Mouse (Mus musculus): ENCODE measurements around the gene Prmt1. TPM values are rescaled to one million over a fixed set of nuclear protein-coding genes. Genes with fewer than 3 reads are reported as not detected.
"Not testable (repeated sequence)": the region's sequence is repeated elsewhere in the genome, so short reads cannot be mapped to it uniquely, and the experiment has no call there.

Gene Prmt1
- 214 and 220 TPM in 2 replicates for polyA plus RNA-seq (2015; fragmentation: Nextera tagmentation; extraction: Ambion mirVana)

DNA sequence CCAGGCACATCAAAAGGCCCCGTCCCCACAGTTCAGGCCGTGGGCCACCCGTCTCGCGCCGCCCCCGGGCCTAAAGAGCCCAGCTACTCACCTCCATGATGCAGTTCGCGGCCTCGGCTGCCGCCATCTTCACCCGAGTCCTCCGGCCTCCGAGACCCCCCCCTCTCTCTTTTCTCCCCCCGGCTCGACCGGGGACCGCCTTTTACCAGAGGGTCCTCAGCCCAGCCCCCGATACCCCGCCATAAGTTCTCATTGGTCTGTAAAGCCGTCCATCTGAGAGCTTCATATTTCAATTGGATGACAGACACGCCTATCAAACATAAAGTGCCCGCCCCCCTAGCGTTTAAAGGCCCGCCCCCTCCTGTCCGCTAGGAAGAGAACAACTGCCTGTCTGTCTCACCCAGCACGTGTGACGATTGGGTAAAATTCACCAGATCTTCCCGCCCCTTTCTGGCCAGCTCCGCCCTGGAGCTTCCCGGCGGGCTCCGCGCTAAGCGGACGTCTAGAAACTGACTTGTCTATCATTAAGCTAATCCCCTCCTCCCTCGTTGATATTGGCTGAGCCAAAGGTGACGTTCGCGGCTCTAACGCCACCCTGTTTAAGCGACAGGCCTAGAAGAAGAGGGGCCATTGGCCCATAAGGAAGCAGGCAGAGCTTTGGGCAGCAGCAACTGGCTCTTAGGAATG, at the start of gene Prmt1:
Gene Prmt1, minus strand, starts transcription at position 377 of the 687 bp plus-strand sequence.
- peak within 1 kb of the TSS; percentile 82 for H3K4me3 ChIP-seq (replicated peaks)
- peak; percentile 99 for DNase-seq
- H3K4me1 ChIP-seq (replicated peaks) = peaks cover 51% of the 10 kb centered on the region
- H3K27ac ChIP-seq = peak within 1 kb of the TSS; percentile 88
- H3K27me3 ChIP-seq = no peaks in the 10 kb centered on the region
- H3K9ac ChIP-seq = peak within 1 kb of the TSS; percentile 93
- H3K9me3 ChIP-seq (replicated peaks) = no peaks in the 10 kb centered on the region
- peaks cover 37% of the 10 kb centered on the region for H3K36me3 ChIP-seq
- ATAC-seq (ENCODE audit: low read depth) = peak; percentile 95
- peak within 1 kb of the TSS; percentile 95 for H3K4me2 ChIP-seq
- WGBS (ENCODE audit: insufficient replicate concordance) = under 1% methylated on average over 41 of the region's 42 CpGs

DNA sequence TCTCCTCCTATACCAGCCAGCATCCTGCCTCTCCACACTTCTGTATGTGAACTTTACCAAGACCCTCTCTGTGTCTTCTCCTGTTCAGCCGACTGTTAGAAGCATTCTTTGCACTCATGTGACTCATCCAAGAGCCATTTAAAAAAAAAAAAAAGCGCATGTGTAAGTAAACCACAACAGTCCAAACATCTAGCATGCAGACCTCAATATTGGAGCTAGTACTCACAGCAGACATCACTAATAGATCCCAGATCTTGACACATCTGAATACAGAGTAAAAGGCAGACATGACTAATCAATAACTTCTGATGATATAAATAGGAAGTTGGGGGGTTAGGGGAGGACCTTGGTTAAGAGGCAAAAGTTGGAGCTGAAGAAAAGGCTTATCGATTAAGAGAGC, 49.3 kb upstream of the Prmt1 start:
- DNase-seq (no peak), ATAC-seq (ENCODE audit: low read depth) (no peak)
- peaks cover 95% of the 10 kb centered on the region for H3K36me3 ChIP-seq
- no peak overlapping the region for H3K27ac ChIP-seq
- H3K4me1 ChIP-seq (replicated peaks) = peaks cover 4% of the 10 kb centered on the region; the same call in 1 of the 2 replicates
- no peak overlapping the region for H3K4me3 ChIP-seq (replicated peaks)
- no peak overlapping the region for H3K4me2 ChIP-seq
- 77% methylated on average over 3 of the region's 3 CpGs for WGBS (ENCODE audit: insufficient replicate concordance)
- no peak overlapping the region for H3K9ac ChIP-seq
- H3K9me3 ChIP-seq (replicated peaks) = no peaks in the 10 kb centered on the region
- no peaks in the 10 kb centered on the region for H3K27me3 ChIP-seq

DNA sequence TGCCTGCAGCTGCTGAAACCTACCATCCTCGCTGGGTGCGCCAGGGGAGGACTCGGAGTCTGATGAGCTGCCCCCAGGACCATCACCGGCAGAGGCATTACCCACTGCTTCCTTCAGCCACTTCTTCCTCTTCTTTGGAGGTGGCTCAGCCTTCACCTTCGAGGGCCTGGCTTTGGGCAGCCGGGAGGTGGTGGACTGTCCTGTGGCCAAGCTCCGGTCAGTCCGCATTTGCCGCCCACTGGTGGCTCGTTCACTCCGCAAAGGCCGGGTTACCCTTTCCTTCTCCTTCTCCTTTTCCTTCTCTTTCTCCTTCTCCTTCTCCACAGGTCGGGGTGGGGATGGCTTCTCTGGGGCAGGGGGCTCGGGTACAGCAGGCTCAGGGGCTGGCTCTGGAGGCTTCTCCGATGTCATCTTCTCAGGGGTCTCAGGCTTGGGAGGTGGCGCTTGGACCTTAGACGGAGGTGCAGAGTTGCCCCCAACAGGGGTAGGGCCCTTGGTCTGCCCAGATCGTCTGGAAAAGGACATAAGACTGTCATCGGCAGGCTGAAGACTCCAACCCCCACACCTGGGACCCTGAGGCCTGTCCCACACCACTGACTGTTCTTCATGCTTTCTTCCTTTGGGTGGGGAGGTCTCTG, 47.5 kb upstream of the Prmt1 start:
- Histone ChIP-seq H3K27ac (no peak overlapping the region), H3K27me3 (no peaks in the 10 kb centered on the region), H3K4me1 (replicated peaks) (peaks cover 4% of the 10 kb centered on the region; the same call in 1 of the 2 replicates), H3K9ac (no peak overlapping the region), H3K36me3 (peaks cover 95% of the 10 kb centered on the region), H3K4me3 (replicated peaks) (no peak overlapping the region), H3K9me3 (replicated peaks) (no peaks in the 10 kb centered on the region), H3K4me2 (no peak overlapping the region)
- ATAC-seq (ENCODE audit: low read depth) (no peak), DNase-seq (no peak)
- WGBS (ENCODE audit: insufficient replicate concordance) = 87% methylated on average over 19 of the region's 19 CpGs

DNA sequence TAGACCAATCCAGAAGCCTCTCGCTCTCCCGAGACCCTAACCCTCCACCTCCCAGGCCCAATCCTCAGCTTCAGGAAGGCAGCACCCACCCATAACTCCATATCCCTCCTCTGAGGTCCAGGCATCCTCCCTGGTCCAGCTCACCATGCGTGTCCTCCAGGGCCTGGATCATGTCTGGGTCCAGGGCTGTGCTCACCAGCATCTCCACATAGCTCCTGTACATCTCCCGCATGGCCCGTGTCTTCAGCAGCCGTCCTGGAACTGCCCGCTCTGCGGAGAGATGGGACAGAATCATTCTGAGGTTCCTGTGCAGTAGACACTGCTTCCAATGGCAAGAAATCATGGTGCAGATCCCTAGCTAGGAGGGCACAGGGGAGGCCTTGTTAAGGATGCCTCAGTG, 44.5 kb upstream of the Prmt1 start:
- H3K27me3 ChIP-seq = no peaks in the 10 kb centered on the region
- ATAC-seq (ENCODE audit: low read depth) = no peak
- no peak overlapping the region for H3K27ac ChIP-seq
- no peaks in the 10 kb centered on the region for H3K9me3 ChIP-seq (replicated peaks)
- whole genome bisulfite sequencing (ENCODE audit: insufficient replicate concordance) = 86% methylated on average over 8 of the region's 8 CpGs
- no peak overlapping the region for H3K4me3 ChIP-seq (replicated peaks)
- peaks cover 12% of the 10 kb centered on the region for H3K4me1 ChIP-seq (replicated peaks)
- DNase-seq = no peak
- no peak overlapping the region for H3K4me2 ChIP-seq
- H3K9ac ChIP-seq = no peak overlapping the region
- peaks cover 86% of the 10 kb centered on the region for H3K36me3 ChIP-seq

DNA sequence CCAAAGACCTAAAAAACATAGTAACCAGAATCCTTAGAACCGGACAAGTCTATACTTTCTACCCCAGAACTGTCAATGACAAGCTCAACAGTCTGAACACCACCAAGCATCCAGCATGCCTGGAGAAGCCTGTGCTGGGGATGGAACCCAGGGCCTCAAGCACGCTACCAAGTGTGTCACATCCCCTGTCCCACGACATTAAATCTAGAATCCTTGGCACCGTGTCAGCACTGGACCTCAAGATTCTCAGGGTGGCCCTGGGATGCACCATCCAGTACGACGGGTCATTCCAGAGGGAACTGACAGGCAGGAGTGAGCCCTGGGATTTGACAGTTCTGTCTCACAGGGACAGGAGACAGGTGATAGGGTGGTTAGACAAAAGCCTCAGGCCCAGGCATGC, 43.6 kb upstream of the Prmt1 start:
- no peak overlapping the region for H3K4me2 ChIP-seq
- H3K27ac ChIP-seq = no peak overlapping the region
- H3K36me3 ChIP-seq = peaks cover 78% of the 10 kb centered on the region
- H3K9me3 ChIP-seq (replicated peaks) = no peaks in the 10 kb centered on the region
- ATAC-seq (ENCODE audit: low read depth) = no peak
- WGBS (ENCODE audit: insufficient replicate concordance) = 81% methylated on average over 6 of the region's 6 CpGs
- H3K9ac ChIP-seq = no peak overlapping the region
- H3K4me3 ChIP-seq (replicated peaks) = no peak overlapping the region
- DNase-seq = no peak
- no peaks in the 10 kb centered on the region for H3K27me3 ChIP-seq
- peaks cover 14% of the 10 kb centered on the region for H3K4me1 ChIP-seq (replicated peaks)

DNA sequence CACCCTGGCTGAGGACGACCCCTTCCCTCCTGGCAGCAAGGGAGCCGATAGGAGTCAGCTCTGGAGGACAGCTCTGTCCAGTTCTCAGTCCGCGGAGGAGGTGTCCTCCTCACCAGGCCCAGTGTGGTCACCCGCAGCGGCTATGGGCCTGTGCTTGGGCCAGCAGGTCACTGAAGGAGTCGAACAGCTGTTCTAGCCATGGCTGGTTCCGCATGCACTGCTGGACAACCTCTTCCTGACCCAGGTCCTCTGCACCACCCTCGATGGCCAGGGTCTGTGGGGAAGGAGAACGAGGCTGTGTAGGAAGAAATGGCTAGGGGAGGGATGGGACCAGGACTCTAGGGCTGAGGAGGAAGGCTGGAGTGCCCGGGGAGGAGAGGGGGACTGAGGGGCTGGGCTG, 42.0 kb upstream of the Prmt1 start:
- 84% methylated on average over 11 of the region's 11 CpGs for WGBS (ENCODE audit: insufficient replicate concordance)
- Histone ChIP-seq H3K9me3 (replicated peaks) (no peaks in the 10 kb centered on the region), H3K4me2 (no peak overlapping the region), H3K4me3 (replicated peaks) (no peak overlapping the region), H3K36me3 (peaks cover 61% of the 10 kb centered on the region), H3K9ac (no peak overlapping the region), H3K27ac (no peak overlapping the region), H3K27me3 (no peaks in the 10 kb centered on the region), H3K4me1 (replicated peaks) (peaks cover 18% of the 10 kb centered on the region)
- ATAC-seq (ENCODE audit: low read depth) (no peak), DNase-seq (no peak)

DNA sequence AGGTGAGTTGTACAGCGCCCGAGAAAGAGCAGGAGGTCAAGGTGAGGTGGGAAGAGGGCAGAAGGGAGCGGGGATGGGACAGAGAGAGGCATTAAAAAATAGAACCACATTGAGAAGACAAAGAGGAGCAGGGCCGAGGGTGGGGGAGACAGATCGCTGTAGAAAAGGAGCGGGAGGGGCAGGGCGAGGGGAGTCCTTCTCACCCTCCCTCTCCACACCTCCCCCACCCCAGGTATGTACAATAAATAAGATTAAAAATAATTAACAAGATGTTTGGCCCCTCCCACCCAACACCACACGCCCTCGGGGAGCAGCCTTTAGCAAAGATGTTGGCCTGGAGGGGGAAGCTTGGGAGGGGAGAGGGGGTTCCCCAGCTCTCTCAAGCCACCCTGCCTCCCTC, 41.4 kb upstream of the Prmt1 start:
- no peak overlapping the region for H3K9ac ChIP-seq
- peaks cover 55% of the 10 kb centered on the region for H3K36me3 ChIP-seq
- no peaks in the 10 kb centered on the region for H3K9me3 ChIP-seq (replicated peaks)
- H3K4me1 ChIP-seq (replicated peaks) = peaks cover 18% of the 10 kb centered on the region
- H3K27me3 ChIP-seq = no peaks in the 10 kb centered on the region
- DNase-seq (no peak), ATAC-seq (ENCODE audit: low read depth) (no peak; the same call in 1 of the 2 replicates)
- no peak overlapping the region for H3K4me2 ChIP-seq
- WGBS (ENCODE audit: insufficient replicate concordance) = 79% methylated on average over 9 of the region's 9 CpGs
- no peak overlapping the region for H3K27ac ChIP-seq
- no peak overlapping the region for H3K4me3 ChIP-seq (replicated peaks)

DNA sequence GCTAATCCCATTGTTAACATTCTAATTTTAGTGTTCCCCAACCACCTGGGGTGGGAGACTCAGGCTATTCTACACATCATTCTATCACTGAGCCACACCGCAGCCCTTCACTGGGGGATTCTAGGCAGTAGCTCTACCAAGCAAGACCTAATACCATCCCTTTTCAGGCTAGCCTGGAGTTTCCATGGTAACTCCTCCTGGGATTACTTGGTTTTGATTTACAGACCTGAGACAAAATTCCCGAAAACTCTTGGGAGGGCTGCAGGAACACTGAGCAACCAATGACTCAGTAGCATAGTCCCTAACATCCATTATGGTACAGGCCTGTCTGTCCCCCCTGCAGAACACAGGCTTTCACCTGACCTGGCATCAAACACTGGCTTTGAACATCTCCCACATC, 39.9 kb upstream of the Prmt1 start:
- WGBS (ENCODE audit: insufficient replicate concordance) = 72% methylated on average over 2 of the region's 2 CpGs

DNA sequence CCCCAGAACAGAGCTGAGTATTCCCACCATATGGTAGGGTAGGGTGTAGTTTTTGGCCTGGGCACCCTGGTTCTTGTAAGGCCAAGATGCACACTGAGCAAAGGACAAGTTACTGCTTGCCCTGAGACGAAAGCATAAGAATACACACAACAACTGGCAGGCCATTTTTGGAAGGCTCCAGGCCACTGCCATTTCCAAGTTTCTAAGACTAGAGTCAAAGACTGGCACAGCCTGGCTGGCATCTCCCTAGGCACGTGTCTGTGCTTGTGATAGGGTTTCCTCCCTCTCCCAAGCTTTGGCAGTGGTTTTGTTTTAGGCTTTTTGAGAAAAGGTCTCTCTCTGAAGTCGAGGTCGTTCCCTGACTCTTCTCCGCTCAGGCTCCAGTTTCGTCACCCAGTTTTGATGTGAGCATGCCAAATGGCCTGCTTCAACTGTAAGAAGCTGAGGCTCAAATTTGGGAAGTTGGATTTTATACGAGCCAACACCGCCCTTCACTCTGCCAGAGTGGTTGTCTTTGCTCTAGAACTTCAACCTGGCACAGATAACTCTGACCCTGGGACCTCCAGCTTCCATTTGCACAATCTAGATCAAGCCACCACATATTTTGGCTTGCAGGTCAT, 39.3 kb upstream of the Prmt1 start:
- WGBS (ENCODE audit: insufficient replicate concordance) = 57% methylated on average over 8 of the region's 8 CpGs
- H3K4me1 ChIP-seq (replicated peaks) = peaks cover 18% of the 10 kb centered on the region
- no peak overlapping the region for H3K4me3 ChIP-seq (replicated peaks)
- no peak overlapping the region for H3K9ac ChIP-seq
- ATAC-seq (ENCODE audit: low read depth) = no peak
- H3K27ac ChIP-seq = 0 out of 2 replicates have a peak overlapping the region, but pooled peaks have one; percentile 10
- DNase-seq = no peak
- H3K4me2 ChIP-seq = no peak overlapping the region
- peaks cover 6% of the 10 kb centered on the region; the same call in 1 of the 2 replicates for H3K27me3 ChIP-seq
- H3K9me3 ChIP-seq (replicated peaks) = no peaks in the 10 kb centered on the region
- H3K36me3 ChIP-seq = peaks cover 35% of the 10 kb centered on the region

More for the DNA sequence above, 39.9 kb upstream of the Prmt1 start:
- H3K9me3 ChIP-seq (replicated peaks) = no peaks in the 10 kb centered on the region
- ATAC-seq (ENCODE audit: low read depth) = no peak
- peaks cover 18% of the 10 kb centered on the region for H3K4me1 ChIP-seq (replicated peaks)
- H3K4me2 ChIP-seq = no peak overlapping the region
- H3K9ac ChIP-seq = no peak overlapping the region
- H3K27ac ChIP-seq = no peak overlapping the region
- H3K4me3 ChIP-seq (replicated peaks) = no peak overlapping the region
- 0 out of 2 replicates have a peak, but pooled peaks cover under 1% of the 10 kb centered on the region for H3K27me3 ChIP-seq
- peaks cover 40% of the 10 kb centered on the region for H3K36me3 ChIP-seq
- DNase-seq = no peak

DNA sequence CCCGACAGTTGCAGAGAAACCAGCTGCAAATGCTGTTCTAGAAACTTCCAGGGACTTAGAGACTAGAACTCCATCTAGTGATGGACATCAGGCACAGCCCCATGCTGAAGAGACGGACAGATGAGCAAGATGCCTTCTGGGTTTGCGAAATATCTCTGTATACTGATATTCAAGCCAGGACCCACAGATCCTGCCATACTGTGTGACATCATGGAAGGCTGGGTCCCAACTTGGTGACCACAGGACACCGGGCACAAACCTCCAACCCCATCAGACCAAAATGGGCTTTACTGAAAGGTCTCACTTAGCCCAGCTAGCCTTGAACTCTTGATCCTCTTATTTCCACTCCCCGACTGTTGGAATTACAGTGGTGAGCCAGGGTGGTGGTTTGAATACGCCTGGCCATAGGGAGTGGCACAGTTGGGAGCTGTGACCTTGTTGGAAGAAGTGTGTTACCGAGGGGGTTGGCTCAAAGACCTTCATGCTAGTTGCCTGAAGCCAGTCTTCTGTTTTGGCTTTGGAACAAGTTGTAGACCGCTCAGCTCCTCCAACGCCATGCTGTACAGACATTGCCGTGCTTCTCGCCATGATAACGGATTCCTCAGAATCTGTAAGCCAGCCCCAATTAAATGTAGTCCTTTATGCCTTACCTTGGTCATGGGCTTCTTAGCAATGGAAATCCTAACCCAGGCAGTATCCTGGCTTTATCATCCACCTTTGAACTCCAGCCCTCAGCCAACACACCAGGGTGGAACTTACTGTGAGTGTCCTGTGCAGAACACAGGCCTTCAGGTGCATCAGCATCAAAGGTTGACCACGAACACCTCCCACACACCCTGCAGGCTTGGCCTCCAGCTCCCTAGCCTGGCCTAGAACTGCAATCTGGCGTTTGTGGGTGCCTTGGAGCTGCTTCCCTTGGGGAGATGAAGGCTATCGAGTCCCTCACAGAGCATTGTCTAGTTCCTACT, 38.2 kb upstream of the Prmt1 start:
- whole genome bisulfite sequencing (ENCODE audit: insufficient replicate concordance) = 67% methylated on average over 15 of the region's 15 CpGs
- H3K9ac ChIP-seq = no peak overlapping the region
- peaks cover 17% of the 10 kb centered on the region for H3K27me3 ChIP-seq
- peaks cover 23% of the 10 kb centered on the region for H3K36me3 ChIP-seq
- DNase-seq (no peak), ATAC-seq (ENCODE audit: low read depth) (no peak)
- H3K4me1 ChIP-seq (replicated peaks) = peaks cover 18% of the 10 kb centered on the region
- H3K4me2 ChIP-seq = no peak overlapping the region
- no peak overlapping the region for H3K27ac ChIP-seq
- no peaks in the 10 kb centered on the region for H3K9me3 ChIP-seq (replicated peaks)
- H3K4me3 ChIP-seq (replicated peaks) = no peak overlapping the region

DNA sequence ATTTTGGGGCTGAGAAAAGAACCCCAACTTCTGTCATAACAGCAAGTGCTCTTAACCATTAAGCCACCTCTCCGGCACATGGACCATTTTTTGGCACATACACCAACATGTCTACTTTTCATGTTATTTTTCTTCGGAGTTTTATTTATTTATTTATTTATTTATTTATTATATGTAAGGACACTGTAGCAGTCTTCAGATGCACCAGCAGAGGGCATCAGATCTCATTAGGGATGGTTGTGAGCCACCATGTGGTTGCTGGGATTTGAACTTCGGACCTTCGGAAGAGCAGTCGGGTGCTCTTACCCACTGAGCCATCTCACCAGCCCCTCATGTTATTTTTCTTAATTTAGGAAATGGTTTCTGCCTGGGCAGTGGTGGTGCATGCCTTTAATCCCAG, 37.3 kb upstream of the Prmt1 start:
- Histone ChIP-seq H3K27me3 (peaks cover 25% of the 10 kb centered on the region), H3K4me1 (replicated peaks) (peaks cover 27% of the 10 kb centered on the region), H3K36me3 (peaks cover 15% of the 10 kb centered on the region)
- not testable (repeated sequence) for H3K9ac ChIP-seq; H3K4me3 ChIP-seq (replicated peaks); ATAC-seq (ENCODE audit: low read depth); H3K27ac ChIP-seq; H3K9me3 ChIP-seq (replicated peaks); DNase-seq; H3K4me2 ChIP-seq
- 59% methylated on average over 5 of the region's 5 CpGs for WGBS (ENCODE audit: insufficient replicate concordance)

All from liver, embryonic 13.5 days (tissue).